Mouse (Mus musculus) induced T-regulatory cell, adult 2 months (primary cell): ENCODE measurements around the gene Olfr851.

Source experiments
- DNase-seq: peaks from one replicate; pipeline ENCODE4 v3.0.0-alpha.2; 2012; ENCODE audit warnings: low read depth

Olfr851 gene

GRCm38 (mm10) chr9:19492995-19493394 is at the start of gene Olfr851:
Gene Olfr851, plus strand, starts transcription at chr9:19493295.
- DNase-seq, result no peak

GRCm38 (mm10) chr9:19478148-19478547 is 14.9 kb upstream of the Olfr851 start, which contains the start of gene Olfr850:
Gene Olfr850, minus strand, starts transcription at chr9:19478248.
- no peak for DNase-seq

- no peak for DNase-seq
Measured at GRCm38 (mm10) chr9:19540976-19541375, 47.9 kb downstream of the Olfr851 start, which contains the start of gene Olfr853. Gene Olfr853, minus strand, starts transcription at chr9:19541076.
